Mouse (Mus musculus) liver, embryonic 14.5 days (tissue): Measurements from ENCODE around the gene Gm12248.

Experiments
- CTCF ChIP-seq: IDR thresholded peaks from 2 replicates; pipeline ENCODE4 v1.5.1; 2016; ENCODE audit warnings: antibody characterized with exemption, low read depth, control low read depth
- EP300 ChIP-seq: IDR thresholded peaks from 2 replicates; pipeline ENCODE4 v1.6.1; 2016; ENCODE audit warnings: antibody characterized with exemption, low read depth

- TF ChIP-seq CTCF: no peak
- no peak for TF ChIP-seq EP300
These were observed 66.6 kb downstream of the Gm12248 start for GRCm38 (mm10) chr11:58026337-58026736.
